Comparison of ENCODE assay signal across 8 mouse cellular contexts in genomic region chr16:30775740-30776700, GRCm38 (mm10).
DNase-seq lines count a peak whose midpoint lies in the region; ATAC-seq lines count a peak whose summit lies in the region.

No protein-coding gene starts in this region.

- no peak overlapping the region for H3K27ac ChIP-seq in forebrain, embryonic 11.5 days (ENCODE audit: low read depth, low read length)
- H3K27ac ChIP-seq in forebrain, embryonic 15.5 days (replicated peaks), result no peak overlapping the region
- H3K27ac ChIP-seq in brown adipose tissue, adult 24 weeks (replicated peaks; ENCODE audit: low read depth, low read length), result peak overlapping the region; percentile 20; the same call in 1 of the 2 replicates
- H3K27ac ChIP-seq in hindbrain, embryonic 13.5 days, result peak overlapping the region; percentile 19; the same call in 1 of the 2 replicates
- no peak overlapping the region for H3K27ac ChIP-seq in midbrain, embryonic 16.5 days (ENCODE audit: low read length)
- no peak overlapping the region for H3K27ac ChIP-seq in forebrain, embryonic 14.5 days (ENCODE audit: low read depth, low read length)

- no peaks in the 10 kb centered on the region for H3K27me3 ChIP-seq in forebrain, embryonic 11.5 days (ENCODE audit: control insufficient read depth, insufficient read depth, low read length)
- H3K27me3 ChIP-seq in forebrain, embryonic 15.5 days, result no peaks in the 10 kb centered on the region
- 0 out of 2 replicates have a peak, but pooled peaks cover 3% of the 10 kb centered on the region for H3K27me3 ChIP-seq in hindbrain, embryonic 13.5 days
- H3K27me3 ChIP-seq in midbrain, embryonic 16.5 days (ENCODE audit: control insufficient read depth, insufficient read depth, low read depth, low read length), result no peaks in the 10 kb centered on the region
- no peaks in the 10 kb centered on the region for H3K27me3 ChIP-seq in forebrain, embryonic 14.5 days (replicated peaks; ENCODE audit: control insufficient read depth, insufficient read depth, low read length)

- no peak overlapping the region for H3K4me3 ChIP-seq in forebrain, embryonic 11.5 days (ENCODE audit: low read depth, low read length)
- H3K4me3 ChIP-seq in forebrain, embryonic 15.5 days, result no peak overlapping the region
- no peak overlapping the region for H3K4me3 ChIP-seq in brown adipose tissue, adult 24 weeks (ENCODE audit: insufficient read depth, low read depth, low read length)
- no peak overlapping the region for H3K4me3 ChIP-seq in hindbrain, embryonic 13.5 days
- no peak overlapping the region for H3K4me3 ChIP-seq in midbrain, embryonic 16.5 days (ENCODE audit: low read depth, low read length)
- H3K4me3 ChIP-seq in forebrain, embryonic 14.5 days (ENCODE audit: low read depth, low read length), result no peak overlapping the region

- 74% methylated on average over 21 of the region's 21 CpGs for WGBS in forebrain, embryonic 11.5 days
- 73% methylated on average over 21 of the region's 21 CpGs for WGBS in forebrain, embryonic 15.5 days
- WGBS in hindbrain, embryonic 13.5 days, result 58% methylated on average over 21 of the region's 21 CpGs
- WGBS in midbrain, embryonic 16.5 days, result 62% methylated on average over 21 of the region's 21 CpGs
- WGBS in forebrain, embryonic 14.5 days, result 73% methylated on average over 21 of the region's 21 CpGs

- no peak overlapping the region for H3K9ac ChIP-seq in forebrain, embryonic 11.5 days (ENCODE audit: low read length)
- no peak overlapping the region for H3K9ac ChIP-seq in forebrain, embryonic 15.5 days (replicated peaks)
- no peak overlapping the region for H3K9ac ChIP-seq in hindbrain, embryonic 13.5 days
- no peak overlapping the region for H3K9ac ChIP-seq in midbrain, embryonic 16.5 days (ENCODE audit: low read depth, low read length)
- H3K9ac ChIP-seq in forebrain, embryonic 14.5 days (ENCODE audit: low read length), result no peak overlapping the region

- no peak overlapping the region for H3K4me2 ChIP-seq in forebrain, embryonic 11.5 days (ENCODE audit: low read depth, low read length, severe bottlenecking)
- no peak overlapping the region for H3K4me2 ChIP-seq in forebrain, embryonic 15.5 days (replicated peaks)
- H3K4me2 ChIP-seq in hindbrain, embryonic 13.5 days, result no peak overlapping the region
- no peak overlapping the region for H3K4me2 ChIP-seq in midbrain, embryonic 16.5 days (ENCODE audit: low read length)
- H3K4me2 ChIP-seq in forebrain, embryonic 14.5 days (ENCODE audit: low read length), result no peak overlapping the region

- peak; percentile 48 for DNase-seq in forebrain, embryonic 11.5 days (ENCODE audit: low spot score)
- no peak for DNase-seq in left cerebral cortex, postnatal 10 days (ENCODE audit: extremely low spot score in 1 of 2, low spot score in 2 of 2)
- DNase-seq in cerebellum, adult 8-10 months, result no peak
- DNase-seq in forebrain, embryonic 14.5 days (ENCODE audit: low spot score), result no peak

- no peak for ATAC-seq in forebrain, embryonic 11.5 days (replicated peaks; ENCODE audit: low FRiP score)
- ATAC-seq in forebrain, embryonic 15.5 days (replicated peaks), result no peak
- ATAC-seq in hindbrain, embryonic 13.5 days (ENCODE audit: low FRiP score), result no peak
- ATAC-seq in midbrain, embryonic 16.5 days, result peak; percentile 54; the same call in 1 of the 2 replicates
- ATAC-seq in forebrain, embryonic 14.5 days, result no peak

- H3K9me3 ChIP-seq in forebrain, embryonic 11.5 days (ENCODE audit: control insufficient read depth, low read length), result no peaks in the 10 kb centered on the region
- H3K9me3 ChIP-seq in forebrain, embryonic 15.5 days, result no peaks in the 10 kb centered on the region
- no peaks in the 10 kb centered on the region for H3K9me3 ChIP-seq in hindbrain, embryonic 13.5 days
- H3K9me3 ChIP-seq in midbrain, embryonic 16.5 days (replicated peaks; ENCODE audit: control insufficient read depth, low read length, poor library complexity, severe bottlenecking), result no peaks in the 10 kb centered on the region
- no peaks in the 10 kb centered on the region for H3K9me3 ChIP-seq in forebrain, embryonic 14.5 days (replicated peaks; ENCODE audit: control insufficient read depth, low read length)

- intact Hi-C loops in left cerebral cortex, postnatal 10 days (cut with DNase I), result no loop called here

- no peaks in the 10 kb centered on the region for H3K36me3 ChIP-seq in forebrain, embryonic 11.5 days (ENCODE audit: control insufficient read depth, insufficient read depth, low read length)
- no peaks in the 10 kb centered on the region for H3K36me3 ChIP-seq in forebrain, embryonic 15.5 days
- H3K36me3 ChIP-seq in hindbrain, embryonic 13.5 days, result no peaks in the 10 kb centered on the region
- no peaks in the 10 kb centered on the region for H3K36me3 ChIP-seq in midbrain, embryonic 16.5 days (ENCODE audit: control insufficient read depth, insufficient read depth, low read length)
- no peaks in the 10 kb centered on the region for H3K36me3 ChIP-seq in forebrain, embryonic 14.5 days (ENCODE audit: control insufficient read depth, insufficient read depth, low read length)

- no peaks in the 10 kb centered on the region for H3K4me1 ChIP-seq in forebrain, embryonic 11.5 days (replicated peaks; ENCODE audit: control insufficient read depth, insufficient read depth, low read length)
- no peaks in the 10 kb centered on the region for H3K4me1 ChIP-seq in forebrain, embryonic 15.5 days
- H3K4me1 ChIP-seq in brown adipose tissue, adult 24 weeks (ENCODE audit: control insufficient read depth, insufficient read depth, insufficient read length, low read length), result peaks cover 40% of the 10 kb centered on the region
- peaks cover 27% of the 10 kb centered on the region for H3K4me1 ChIP-seq in hindbrain, embryonic 13.5 days (replicated peaks)
- H3K4me1 ChIP-seq in midbrain, embryonic 16.5 days (ENCODE audit: control insufficient read depth, insufficient read depth, low read length), result no peaks in the 10 kb centered on the region; the same call in 1 of the 2 replicates
- no peaks in the 10 kb centered on the region for H3K4me1 ChIP-seq in forebrain, embryonic 14.5 days (ENCODE audit: control insufficient read depth, insufficient read depth, low read length)

Comparison
In these comparisons a context has a peak if more than half of its experiments do, and no peak if none do; other contexts are left out.
1. H3K27ac ChIP-seq: peak in brown adipose tissue, adult 24 weeks (single experiment) and hindbrain, embryonic 13.5 days (single experiment); none in forebrain, embryonic 11.5 days (single experiment), forebrain, embryonic 15.5 days (single experiment), midbrain, embryonic 16.5 days (single experiment) and forebrain, embryonic 14.5 days (single experiment).